Mouse (Mus musculus): ENCODE data around the gene Zfp143. TPM values are rescaled to one million over a fixed set of nuclear protein-coding genes. Genes with fewer than 3 reads are reported as not detected.
A peak's percentile ranks its signal among the peaks of the same experiment; 100 is the strongest.
"Not testable (repeated sequence)": the region's sequence is repeated elsewhere in the genome, so short reads cannot be mapped to it uniquely, and the experiment has no call there.

The Zfp143 gene
- polyA plus RNA-seq, 1 experiment, result 15.0 TPM

DNA sequence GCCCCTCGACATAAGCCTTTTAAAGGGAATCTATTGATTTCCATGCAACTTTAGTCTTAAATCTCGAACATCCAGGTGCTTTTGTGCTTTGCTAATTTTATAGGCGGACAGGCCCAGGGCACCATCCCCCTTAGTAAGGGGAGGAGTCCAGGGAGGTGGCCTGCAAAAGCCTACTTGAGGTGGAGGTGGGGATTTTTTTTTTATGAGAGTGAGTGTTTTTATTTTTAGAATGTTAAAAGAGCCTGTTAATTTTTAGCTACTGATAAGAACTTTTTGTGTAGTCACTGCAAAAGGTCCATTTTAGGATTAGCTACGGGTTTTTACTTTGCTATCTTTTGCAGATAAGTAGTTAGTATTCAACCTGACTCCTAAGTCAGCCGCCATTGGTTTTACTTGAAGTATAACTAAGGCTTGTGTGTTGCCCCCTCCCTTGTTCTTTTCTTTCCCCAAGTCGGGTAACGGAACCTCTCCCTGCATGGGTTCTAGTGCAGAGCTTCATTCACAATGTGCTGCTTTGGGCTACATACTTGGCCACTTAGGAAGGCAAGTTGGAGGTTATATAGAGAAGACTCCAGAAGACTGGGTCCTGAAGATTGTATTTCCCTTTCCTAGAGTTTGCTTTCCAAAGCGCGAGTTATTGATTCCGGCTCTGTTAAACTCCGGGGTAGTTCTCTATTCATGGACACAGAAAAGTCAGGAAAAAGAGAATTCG is 63.0 kb downstream of the Zfp143 start:
- DNase-seq, result peak; percentile 33
- Histone ChIP-seq H3K4me1 (ENCODE audit: control insufficient read depth, insufficient read depth, low read length) (peaks cover 5% of the 10 kb centered on the region; the same call in 1 of the 2 replicates), H3K4me3 (replicated peaks; ENCODE audit: extremely low read depth, low read depth, low read length) (peak overlapping the region; percentile 50)
- WGBS, result 41% methylated on average over 12 of the region's 12 CpGs
- TF ChIP-seq POLR2A (IDR thresholded peaks at IDR 0.05; ENCODE audit: borderline replicate concordance, extremely low read depth, low read depth, low read length) (no peak), CTCF (IDR thresholded peaks at IDR 0.05; ENCODE audit: insufficient read depth, low read length) (no peak)

DNA sequence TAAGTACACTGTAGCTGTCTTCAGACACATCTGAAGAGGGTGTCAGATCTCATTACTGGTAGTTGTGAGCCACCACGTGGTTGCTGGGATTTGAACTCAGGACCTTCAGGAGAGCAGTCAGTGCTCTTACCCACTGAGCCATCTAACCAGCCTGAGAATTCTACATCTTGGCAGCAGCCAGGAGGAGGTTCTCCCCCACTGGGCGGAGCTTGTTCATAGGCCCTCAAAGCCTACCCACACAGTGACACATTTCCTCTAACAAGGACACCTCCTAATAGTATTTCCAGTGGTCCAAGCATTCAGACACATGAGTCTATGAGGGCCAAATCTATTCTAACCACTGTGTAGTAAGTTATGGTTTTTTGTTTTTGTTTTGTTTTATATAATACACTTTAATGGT is 67.5 kb downstream of the Zfp143 start:
- H3K4me1 ChIP-seq (ENCODE audit: control insufficient read depth, insufficient read depth, low read length), result peaks cover 2% of the 10 kb centered on the region; the same call in 1 of the 2 replicates
- 77% methylated on average over 2 of the region's 2 CpGs for WGBS
- no peak for DNase-seq
- TF ChIP-seq POLR2A (IDR thresholded peaks at IDR 0.05; ENCODE audit: borderline replicate concordance, extremely low read depth, low read depth, low read length) (no peak), CTCF (IDR thresholded peaks at IDR 0.05; ENCODE audit: insufficient read depth, low read length) (no peak)
- H3K4me3 ChIP-seq (replicated peaks; ENCODE audit: extremely low read depth, low read depth, low read length), result no peak overlapping the region

DNA sequence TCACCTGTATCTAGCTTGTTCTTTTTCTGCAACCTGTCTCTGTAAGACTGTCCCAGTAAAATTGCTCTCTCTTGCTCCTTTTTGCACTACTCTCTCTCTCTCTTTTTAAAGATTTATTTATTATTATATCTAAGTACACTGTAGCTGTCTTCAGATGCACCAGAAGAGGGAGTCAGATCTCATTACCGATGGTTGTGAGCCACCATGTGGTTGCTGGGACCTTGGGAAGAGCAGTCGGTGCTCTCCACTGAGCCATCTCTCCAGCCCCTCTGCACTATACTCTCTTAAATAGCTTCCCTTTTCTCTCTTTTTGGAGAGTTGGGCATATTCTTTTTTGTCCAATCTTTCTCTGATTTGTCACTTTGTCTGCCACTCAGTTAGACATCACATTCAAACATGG is 71.3 kb downstream of the Zfp143 start:
- WGBS, result 81% methylated on average over 2 of the region's 2 CpGs
- H3K4me1 ChIP-seq (ENCODE audit: control insufficient read depth, insufficient read depth, low read length); H3K4me3 ChIP-seq (replicated peaks; ENCODE audit: extremely low read depth, low read depth, low read length); DNase-seq: not testable (repeated sequence)

DNA sequence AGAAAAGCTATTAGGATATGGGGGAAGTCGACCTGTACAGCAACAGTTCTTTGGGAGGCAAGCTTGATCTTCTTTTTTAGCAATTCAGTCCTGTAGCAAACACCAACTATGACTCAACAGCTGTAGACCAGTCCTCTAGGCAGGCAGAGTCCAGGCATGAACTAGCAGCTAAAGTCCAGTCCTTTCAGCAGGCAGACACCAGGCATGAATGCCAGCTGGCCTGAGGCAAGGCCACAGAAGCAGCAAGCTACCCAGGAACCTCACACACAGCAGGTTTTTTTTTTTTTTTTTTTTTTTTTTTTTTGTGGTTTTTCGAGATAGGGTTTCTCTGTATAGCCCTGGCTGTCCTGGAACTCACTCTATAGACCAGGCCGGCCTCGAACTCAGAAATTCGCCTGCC is 73.0 kb downstream of the Zfp143 start:
- no peak for TF ChIP-seq CTCF (IDR thresholded peaks at IDR 0.05; ENCODE audit: insufficient read depth, low read length)
- no peak for TF ChIP-seq POLR2A (IDR thresholded peaks at IDR 0.05; ENCODE audit: borderline replicate concordance, extremely low read depth, low read depth, low read length)
- no peak for DNase-seq
- no peaks in the 10 kb centered on the region for H3K4me1 ChIP-seq (ENCODE audit: control insufficient read depth, insufficient read depth, low read length)
- no peak overlapping the region for H3K4me3 ChIP-seq (replicated peaks; ENCODE audit: extremely low read depth, low read depth, low read length)
- 84% methylated on average over 5 of the region's 5 CpGs for WGBS

DNA sequence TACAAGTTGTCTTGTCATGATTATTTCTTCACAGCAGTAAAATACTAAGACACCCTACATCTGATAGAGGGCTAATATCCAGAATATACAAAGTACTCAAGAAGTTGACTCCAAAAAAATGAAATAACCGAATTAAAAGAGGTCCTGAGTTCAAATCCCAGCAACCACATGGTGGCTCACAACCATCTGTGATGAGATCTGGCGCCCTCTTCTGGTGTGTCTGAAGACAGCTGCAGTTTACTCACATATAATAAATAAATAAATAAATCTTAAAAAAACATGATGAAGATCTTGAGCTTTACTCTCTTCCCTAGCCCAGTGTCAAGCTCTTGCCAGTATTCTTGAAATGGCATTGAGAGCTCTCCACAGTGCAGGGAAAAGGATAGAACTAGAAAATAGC is 77.5 kb downstream of the Zfp143 start:
- H3K4me1 ChIP-seq (ENCODE audit: control insufficient read depth, insufficient read depth, low read length), result no peaks in the 10 kb centered on the region
- H3K4me3 ChIP-seq (replicated peaks; ENCODE audit: extremely low read depth, low read depth, low read length), result no peak overlapping the region
- TF ChIP-seq POLR2A (IDR thresholded peaks at IDR 0.05; ENCODE audit: borderline replicate concordance, extremely low read depth, low read depth, low read length) (no peak), CTCF (IDR thresholded peaks at IDR 0.05; ENCODE audit: insufficient read depth, low read length) (no peak)
- 91% methylated on average over 2 of the region's 2 CpGs for WGBS
- no peak for DNase-seq

DNA sequence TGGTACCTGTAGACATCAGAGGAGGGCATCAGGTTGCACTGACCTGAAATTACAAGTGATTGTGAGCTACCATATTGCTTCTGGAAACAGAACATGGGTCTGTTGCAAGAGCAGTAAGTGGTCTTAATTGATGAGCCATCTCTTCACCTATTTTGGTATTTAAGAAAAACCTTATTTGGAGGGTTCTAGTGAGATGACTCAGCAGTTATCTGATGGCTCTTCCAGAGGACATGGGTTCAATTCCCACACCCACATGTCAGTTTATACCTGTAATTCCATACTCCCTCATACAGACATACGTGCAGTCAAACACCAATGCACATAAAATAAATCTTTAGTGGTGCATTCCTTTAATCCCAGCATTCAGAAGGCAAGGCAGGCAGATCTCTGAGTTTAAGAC is 82.8 kb downstream of the Zfp143 start:
- TF ChIP-seq POLR2A (IDR thresholded peaks at IDR 0.05; ENCODE audit: borderline replicate concordance, extremely low read depth, low read depth, low read length) (no peak), CTCF (IDR thresholded peaks at IDR 0.05; ENCODE audit: insufficient read depth, low read length) (no peak)
- no peak overlapping the region for H3K4me3 ChIP-seq (replicated peaks; ENCODE audit: extremely low read depth, low read depth, low read length)
- DNase-seq, result no peak
- 94% methylated on average over 1 of the region's 1 CpGs for WGBS
- no peaks in the 10 kb centered on the region for H3K4me1 ChIP-seq (ENCODE audit: control insufficient read depth, insufficient read depth, low read length)

Other genes starting within 250 kb of the Zfp143 start
- gene Scube2, start 195.5 kb upstream of the Zfp143 start, polyA plus RNA-seq (2012; rRNA removed), result 16.7 and 21.8 TPM in 2 replicates
- 122 and 134 TPM in 2 replicates for gene Dennd5a, start 100.7 kb upstream of the Zfp143 start, polyA plus RNA-seq (2012; rRNA removed)
- 23.8 and 26.8 TPM in 2 replicates for gene Tmem41b, start 74.3 kb upstream of the Zfp143 start, polyA plus RNA-seq (2012; rRNA removed)
- gene Ipo7, start 42.9 kb upstream of the Zfp143 start, polyA plus RNA-seq (2012; rRNA removed), result 20.9 and 23.6 TPM in 2 replicates
- gene Wee1, start 60.8 kb downstream of the Zfp143 start, polyA plus RNA-seq (2012; rRNA removed), result 2.9 and 5.9 TPM in 2 replicates
- gene Swap70, start 160.5 kb downstream of the Zfp143 start, polyA plus RNA-seq (2012; rRNA removed), result 38.2 and 39.7 TPM in 2 replicates